In genomic region chr11:117598610-117599009, GRCm38 (mm10) we compare ENCODE assay signal across 8 mouse cellular contexts. TPM values are rescaled to one million over a fixed set of nuclear protein-coding genes. Genes with fewer than 3 reads are reported as not detected.
DNase-seq lines count a peak whose midpoint lies in the region; ATAC-seq and TF ChIP-seq lines count a peak whose summit lies in the region.

No protein-coding gene starts in this region.

- H3K9me3 ChIP-seq in intestine, embryonic 14.5 days (ENCODE audit: control insufficient read depth, low read length) = no peaks in the 10 kb centered on the region
- H3K9me3 ChIP-seq in midbrain, embryonic 10.5 days (replicated peaks) = no peaks in the 10 kb centered on the region

- 10% methylated on average over 9 of the region's 9 CpGs for WGBS in intestine, embryonic 14.5 days
- WGBS in midbrain, embryonic 10.5 days = 5% methylated on average over 9 of the region's 9 CpGs

- no peak for DNase-seq in frontal cortex, postnatal 25 days (ENCODE audit: low spot score in 2 of 2)
- peak; percentile 39 for DNase-seq in embryo, embryonic 9.5 days (ENCODE audit: extremely low spot score)
- DNase-seq in intestine, embryonic 14.5 days (ENCODE audit: low spot score) = no peak
- peak; percentile 35 for DNase-seq in midbrain, embryonic 10.5 days (ENCODE audit: low spot score)
- DNase-seq in right cerebral cortex, postnatal 14 days = no peak
- DNase-seq in ovary, postnatal 10 days (ENCODE audit: low spot score) = no peak

- H3ac ChIP-seq in C2C12 (ENCODE audit: control insufficient read depth, insufficient read length, low read depth) = no peak overlapping the region

- H3K9ac ChIP-seq in intestine, embryonic 14.5 days (ENCODE audit: low read length) = peak overlapping the region; percentile 39; the same call in 1 of the 2 replicates

- peak overlapping the region; percentile 21 for H3K4me3 ChIP-seq in C2C12 (ENCODE audit: insufficient read depth, poor library complexity, severe bottlenecking)
- peak overlapping the region; percentile 33 for H3K4me3 ChIP-seq in intestine, embryonic 14.5 days (ENCODE audit: low read depth, low read length)
- peak overlapping the region; percentile 22 for H3K4me3 ChIP-seq in midbrain, embryonic 10.5 days

- peak; percentile 51 for ATAC-seq in frontal cortex, adult (ENCODE audit: low TSS enrichment)
- no peak for ATAC-seq in intestine, embryonic 14.5 days (replicated peaks; ENCODE audit: low FRiP score, low TSS enrichment, low read depth)

- no peaks in the 10 kb centered on the region for H3K79me2 ChIP-seq in C2C12 (ENCODE audit: control insufficient read depth, insufficient read depth)

- peaks cover 19% of the 10 kb centered on the region; the same call in 1 of the 2 replicates for H3K4me1 ChIP-seq in intestine, embryonic 14.5 days (replicated peaks; ENCODE audit: control insufficient read depth, insufficient read depth, low read length)
- peaks cover 57% of the 10 kb centered on the region for H3K4me1 ChIP-seq in midbrain, embryonic 10.5 days

- no peak overlapping the region for H3K27ac ChIP-seq in intestine, embryonic 14.5 days (ENCODE audit: low read depth)
- no peak overlapping the region for H3K27ac ChIP-seq in midbrain, embryonic 10.5 days (replicated peaks)

- no peak for TF ChIP-seq CTCF in C2C12 (IDR thresholded peaks at IDR 0.05; ENCODE audit: control insufficient read depth, insufficient read depth, insufficient read length)

- peak overlapping the region; percentile 53 for H3K4me2 ChIP-seq in intestine, embryonic 14.5 days (ENCODE audit: low read length)

- no peaks in the 10 kb centered on the region for H3K27me3 ChIP-seq in C2C12 (ENCODE audit: control insufficient read depth, insufficient read depth, insufficient read length)
- peaks cover 21% of the 10 kb centered on the region; the same call in 1 of the 2 replicates for H3K27me3 ChIP-seq in intestine, embryonic 14.5 days (replicated peaks; ENCODE audit: control insufficient read depth, insufficient read depth, low read length)
- peaks cover 90% of the 10 kb centered on the region for H3K27me3 ChIP-seq in midbrain, embryonic 10.5 days (ENCODE audit: low read depth, poor library complexity, severe bottlenecking)

- H3K79me3 ChIP-seq in C2C12 (ENCODE audit: low read depth) = no peaks in the 10 kb centered on the region

- H3K36me3 ChIP-seq in C2C12 (ENCODE audit: control insufficient read depth, insufficient read depth) = no peaks in the 10 kb centered on the region
- no peaks in the 10 kb centered on the region for H3K36me3 ChIP-seq in intestine, embryonic 14.5 days (ENCODE audit: control insufficient read depth, insufficient read depth, low read length)
- H3K36me3 ChIP-seq in midbrain, embryonic 10.5 days = no peaks in the 10 kb centered on the region

TF ChIP-seq in C2C12, 6 proteins besides CTCF, POLR2A, EP300 and RAD21:
- TF ChIP-seq USF1 (IDR thresholded peaks at IDR 0.05; ENCODE audit: low read depth) = peak; percentile 55
- TF ChIP-seq MAX (IDR thresholded peaks at IDR 0.05) = no peak

RNA-seq across cellular contexts. Expression of gene Tnrc6c, which starts 55.5 kb away (rescaled TPM):
- 6.3 TPM for polyA plus RNA-seq in C2C12 (2012; fragmentation: generic; extraction: Trizol)
- polyA plus RNA-seq in intestine, embryonic 14.5 days (2014; fragmentation: Nextera tagmentation; extraction: Ambion mirVana) = 12.6 and 13.8 TPM in 2 replicates
- polyA plus RNA-seq in midbrain, embryonic 10.5 days (2016; fragmentation: Nextera tagmentation; extraction: Ambion mirVana) = 9.4 and 12.4 TPM in 2 replicates

Comparison
In these comparisons a context has a peak if more than half of its experiments do, and no peak if none do; other contexts are left out.
1. DNase-seq: peak in embryo, embryonic 9.5 days (single experiment) and midbrain, embryonic 10.5 days (single experiment); none in frontal cortex, postnatal 25 days (0 of 2), intestine, embryonic 14.5 days (single experiment), right cerebral cortex, postnatal 14 days (single experiment) and ovary, postnatal 10 days (single experiment).
2. Peak in every context shown above with its lines, with median percentiles within 50 percentile points of each other: H3K4me3 ChIP-seq.